Comparison of ENCODE assay signal across 9 mouse cellular contexts in genomic region chr13:59182630-59183029, GRCm38 (mm10).
DNase-seq lines count a peak whose midpoint lies in the region; ATAC-seq lines count a peak whose summit lies in the region.
"Had no signal": no experiment of that assay in that cellular context is flagged by ENCODE, and none has a peak within 500 bp of the region (broad histone marks: within the 10 kb centered on the region; RNA-seq: fewer than 3 reads in every experiment).

No protein-coding gene starts in this region.

- no peaks in the 10 kb centered on the region for H3K27me3 ChIP-seq in hindbrain, embryonic 11.5 days (ENCODE audit: control insufficient read depth, insufficient read depth, low read length)
- H3K27me3 ChIP-seq in hindbrain, embryonic 13.5 days, result no peaks in the 10 kb centered on the region
- H3K27me3 ChIP-seq in kidney, embryonic 15.5 days, result no peaks in the 10 kb centered on the region

- peak; percentile 30 for DNase-seq in hindbrain, embryonic 11.5 days (ENCODE audit: low spot score)
- peak; percentile 9 for DNase-seq in Muller cell, postnatal 12 days (ENCODE audit: inconsistent ontology term)
- DNase-seq in cerebellum, adult 11-12 months, result peak; percentile 48
- peak; percentile 31 to 48 for DNase-seq in layer of hippocampus, postnatal 10 days (ENCODE audit: low spot score in 2 of 2)

- H3K4me1 ChIP-seq in hindbrain, embryonic 11.5 days (replicated peaks; ENCODE audit: control insufficient read depth, insufficient read depth, low read length), result no peaks in the 10 kb centered on the region; the same call in 1 of the 2 replicates
- peaks cover 13% of the 10 kb centered on the region for H3K4me1 ChIP-seq in hindbrain, embryonic 13.5 days (replicated peaks)
- H3K4me1 ChIP-seq in kidney, embryonic 15.5 days, result 0 out of 2 replicates have a peak, but pooled peaks cover 4% of the 10 kb centered on the region

- H3K36me3 ChIP-seq in hindbrain, embryonic 11.5 days (ENCODE audit: control insufficient read depth, insufficient read depth, low read length), result no peaks in the 10 kb centered on the region
- 0 out of 2 replicates have a peak, but pooled peaks cover 3% of the 10 kb centered on the region for H3K36me3 ChIP-seq in hindbrain, embryonic 13.5 days
- no peaks in the 10 kb centered on the region for H3K36me3 ChIP-seq in kidney, embryonic 15.5 days
- H3K36me3 ChIP-seq: G1E had no signal

- WGBS in hindbrain, embryonic 11.5 days, result 56% methylated on average over 5 of the region's 5 CpGs
- WGBS in hindbrain, embryonic 13.5 days, result 53% methylated on average over 5 of the region's 5 CpGs
- WGBS in kidney, embryonic 15.5 days, result 63% methylated on average over 5 of the region's 5 CpGs

- H3K4me3 ChIP-seq in hindbrain, embryonic 11.5 days (ENCODE audit: low read depth, low read length), result no peak overlapping the region
- no peak overlapping the region for H3K4me3 ChIP-seq in hindbrain, embryonic 13.5 days
- no peak overlapping the region for H3K4me3 ChIP-seq in kidney, embryonic 15.5 days (replicated peaks)

- H3K27ac ChIP-seq in hindbrain, embryonic 11.5 days (ENCODE audit: low read depth, low read length), result no peak overlapping the region
- no peak overlapping the region for H3K27ac ChIP-seq in hindbrain, embryonic 13.5 days
- no peak overlapping the region for H3K27ac ChIP-seq in kidney, embryonic 15.5 days
- H3K27ac ChIP-seq: macrophage had no signal

- H3K9ac ChIP-seq in hindbrain, embryonic 11.5 days (ENCODE audit: low read depth, low read length), result no peak overlapping the region
- no peak overlapping the region for H3K9ac ChIP-seq in hindbrain, embryonic 13.5 days
- no peak overlapping the region for H3K9ac ChIP-seq in kidney, embryonic 15.5 days

- H3K4me2 ChIP-seq in hindbrain, embryonic 11.5 days (replicated peaks; ENCODE audit: low read depth, low read length), result no peak overlapping the region
- no peak overlapping the region for H3K4me2 ChIP-seq in hindbrain, embryonic 13.5 days
- no peak overlapping the region for H3K4me2 ChIP-seq in kidney, embryonic 15.5 days

- no peak for ATAC-seq in hindbrain, embryonic 11.5 days (ENCODE audit: low FRiP score)
- ATAC-seq in hindbrain, embryonic 13.5 days (ENCODE audit: low FRiP score), result no peak
- ATAC-seq in activated CD4-positive, CD25-positive, alpha-beta regulatory T cell, adult 4 months, result no peak
- ATAC-seq in kidney, embryonic 15.5 days (replicated peaks; ENCODE audit: low FRiP score), result no peak

- peaks cover 3% of the 10 kb centered on the region for H3K9me3 ChIP-seq in hindbrain, embryonic 11.5 days (ENCODE audit: control insufficient read depth, low read length)
- peaks cover 10% of the 10 kb centered on the region; the same call in 1 of the 2 replicates for H3K9me3 ChIP-seq in hindbrain, embryonic 13.5 days
- H3K9me3 ChIP-seq in kidney, embryonic 15.5 days (replicated peaks), result no peaks in the 10 kb centered on the region
